Mouse (Mus musculus) adrenal gland, adult 2 months (tissue): ENCODE results near the gene Pgpep1. TPM values are rescaled to one million over a fixed set of nuclear protein-coding genes. Genes with fewer than 3 reads are reported as not detected.

Experiments
- polyA plus RNA-seq: library from polyadenylated mRNA; depleted of rRNA; stranded (reverse); fragments of >200 nt; gene quantifications from 2 replicates; pipeline ENCODE4 v1.2.3, GENCODE M21; 2012; rRNA removed
- total RNA-seq, 2 experiments: library from RNA; stranded (reverse); gene quantifications; 2 replicates each; pipeline ENCODE4 v1.2.3; 2021

Pgpep1 gene
- total and polyA plus RNA-seq, 3 experiments = 115 to 127 (median 117) TPM

Other genes with a start within 250 kb of the Pgpep1 start
- gene Crtc1, start 220.8 kb downstream of the Pgpep1 start, total RNA-seq = 10 to 100 TPM; 20.6 to 25.0 TPM
- 48.5 and 50.5 TPM in 2 replicates for gene Crtc1, start 220.8 kb downstream of the Pgpep1 start, polyA plus RNA-seq
- gene Klhl26, start 183.4 kb downstream of the Pgpep1 start, total RNA-seq = 10 to 100 TPM; 21.7 to 25.8 TPM
- gene Klhl26, start 183.4 kb downstream of the Pgpep1 start, polyA plus RNA-seq = 119 and 121 TPM in 2 replicates
- gene Tmem59l, start 173.0 kb downstream of the Pgpep1 start, total RNA-seq = 10 to 100 TPM; 16.8 to 24.3 TPM
- 42.9 and 55.8 TPM in 2 replicates for gene Tmem59l, start 173.0 kb downstream of the Pgpep1 start, polyA plus RNA-seq
- gene Crlf1, start 167.2 kb downstream of the Pgpep1 start, total RNA-seq = 1 to 10 TPM in 1 of 2 experiments, under 1 TPM in 1; 0.58 to 1.4 TPM
- gene Crlf1, start 167.2 kb downstream of the Pgpep1 start, polyA plus RNA-seq = 0.58 and 1.2 TPM in 2 replicates
- gene Rex1bd, start 153.6 kb downstream of the Pgpep1 start, total RNA-seq = 100 to 1,000 TPM; 148 to 164 TPM
- 327 and 373 TPM in 2 replicates for gene Rex1bd, start 153.6 kb downstream of the Pgpep1 start, polyA plus RNA-seq
- 1,000 to 10,000 TPM; 1,627 to 1,685 TPM for gene Uba52, start 149.6 kb downstream of the Pgpep1 start, total RNA-seq
- 619 and 1,322 TPM in 2 replicates for gene Uba52, start 149.6 kb downstream of the Pgpep1 start, polyA plus RNA-seq
- 100 to 1,000 TPM; 269 to 287 TPM for gene Fkbp8, start 132.7 kb downstream of the Pgpep1 start, total RNA-seq
- 602 and 610 TPM in 2 replicates for gene Fkbp8, start 132.7 kb downstream of the Pgpep1 start, polyA plus RNA-seq
- 10 to 100 TPM; 75.9 to 82.8 TPM for gene Kxd1, start 132.4 kb downstream of the Pgpep1 start, total RNA-seq
- 83.0 and 87.3 TPM in 2 replicates for gene Kxd1, start 132.4 kb downstream of the Pgpep1 start, polyA plus RNA-seq
- gene Ell, start 120.9 kb downstream of the Pgpep1 start, total RNA-seq = 10 to 100 TPM; 26.1 to 29.6 TPM
- gene Ell, start 120.9 kb downstream of the Pgpep1 start, polyA plus RNA-seq = 31.1 and 36.1 TPM in 2 replicates
- 100 to 1,000 TPM; 103 to 199 TPM for gene Isyna1, start 66.0 kb downstream of the Pgpep1 start, total RNA-seq
- gene Isyna1, start 66.0 kb downstream of the Pgpep1 start, polyA plus RNA-seq = 344 and 376 TPM in 2 replicates
- gene Ssbp4, start 51.5 kb downstream of the Pgpep1 start, total RNA-seq = 100 to 1,000 TPM in 1 of 2 experiments, 10 to 100 TPM in 1; 76.2 to 110 TPM
- 476 and 593 TPM in 2 replicates for gene Ssbp4, start 51.5 kb downstream of the Pgpep1 start, polyA plus RNA-seq
- gene Lrrc25, start 44.2 kb downstream of the Pgpep1 start, total RNA-seq = 1 to 10 TPM; 1.8 to 3.6 TPM
- 8.4 and 11.1 TPM in 2 replicates for gene Lrrc25, start 44.2 kb downstream of the Pgpep1 start, polyA plus RNA-seq
- 10 to 100 TPM in 1 of 2 experiments, 1 to 10 TPM in 1; 1.3 to 44.6 TPM for gene Gdf15, start 27.9 kb downstream of the Pgpep1 start, total RNA-seq
- 18.5 and 22.2 TPM in 2 replicates for gene Gdf15, start 27.9 kb downstream of the Pgpep1 start, polyA plus RNA-seq
- gene Lsm4, start 12.9 kb upstream of the Pgpep1 start, total RNA-seq = 10 to 100 TPM; 65.2 to 88.5 TPM
- gene Lsm4, start 12.9 kb upstream of the Pgpep1 start, polyA plus RNA-seq = 81.3 and 112 TPM in 2 replicates
- gene Jund, start 38.6 kb upstream of the Pgpep1 start, total RNA-seq = 100 to 1,000 TPM; 214 to 246 TPM
- gene Jund, start 38.6 kb upstream of the Pgpep1 start, polyA plus RNA-seq = 1,009 and 1,256 TPM in 2 replicates
- under 1 TPM in 1 of 2 experiments, not detected in 1; 0.12 TPM for gene Iqcn, start 43.1 kb upstream of the Pgpep1 start, total RNA-seq
- 0.25 and 0.28 TPM in 2 replicates for gene Iqcn, start 43.1 kb upstream of the Pgpep1 start, polyA plus RNA-seq
- gene Gm3336, start 58.2 kb upstream of the Pgpep1 start, total RNA-seq = under 1 TPM in 1 of 2 experiments, not detected in 1; 0.69 TPM
- 0.51 and 0.97 TPM in 2 replicates for gene Gm3336, start 58.2 kb upstream of the Pgpep1 start, polyA plus RNA-seq
- gene Pde4c, start 63.3 kb upstream of the Pgpep1 start, total RNA-seq = 1 to 10 TPM in 1 of 2 experiments, under 1 TPM in 1; 0.76 to 1.0 TPM
- 2.9 and 3.3 TPM in 2 replicates for gene Pde4c, start 63.3 kb upstream of the Pgpep1 start, polyA plus RNA-seq
- gene Rab3a, start 94.3 kb upstream of the Pgpep1 start, total RNA-seq = 10 to 100 TPM; 49.1 to 85.5 TPM
- 141 and 152 TPM in 2 replicates for gene Rab3a, start 94.3 kb upstream of the Pgpep1 start, polyA plus RNA-seq
- 100 to 1,000 TPM; 108 to 132 TPM for gene Mpv17l2, start 100.6 kb upstream of the Pgpep1 start, total RNA-seq
- gene Mpv17l2, start 100.6 kb upstream of the Pgpep1 start, polyA plus RNA-seq = 359 and 417 TPM in 2 replicates
- 10 to 100 TPM; 37.2 to 49.0 TPM for gene Pik3r2, start 116.3 kb upstream of the Pgpep1 start, total RNA-seq
- 296 and 305 TPM in 2 replicates for gene Pik3r2, start 116.3 kb upstream of the Pgpep1 start, polyA plus RNA-seq
- 10 to 100 TPM; 18.9 to 20.5 TPM for gene Mast3, start 144.7 kb upstream of the Pgpep1 start, total RNA-seq
- gene Mast3, start 144.7 kb upstream of the Pgpep1 start, polyA plus RNA-seq = 91.5 and 91.7 TPM in 2 replicates
- under 1 TPM in 1 of 2 experiments, not detected in 1; 0.10 TPM for gene Il12rb1, start 148.1 kb upstream of the Pgpep1 start, total RNA-seq
- 0.28 and 0.41 TPM in 2 replicates for gene Il12rb1, start 148.1 kb upstream of the Pgpep1 start, polyA plus RNA-seq
- 10 to 100 TPM in 1 of 2 experiments, 1 to 10 TPM in 1; 9.0 to 10.8 TPM for gene Arrdc2, start 179.3 kb upstream of the Pgpep1 start, total RNA-seq
- gene Arrdc2, start 179.3 kb upstream of the Pgpep1 start, polyA plus RNA-seq = 60.7 and 72.6 TPM in 2 replicates
- 1 to 10 TPM; 1.6 to 5.0 TPM for gene Kcnn1, start 202.9 kb upstream of the Pgpep1 start, total RNA-seq
- 10.0 and 12.9 TPM in 2 replicates for gene Kcnn1, start 202.9 kb upstream of the Pgpep1 start, polyA plus RNA-seq
- 10 to 100 TPM; 65.0 TPM for gene Ccdc124, start 213.5 kb upstream of the Pgpep1 start, total RNA-seq
- 52.5 and 58.3 TPM in 2 replicates for gene Ccdc124, start 213.5 kb upstream of the Pgpep1 start, polyA plus RNA-seq
- gene Slc5a5, start 232.4 kb upstream of the Pgpep1 start, total RNA-seq = under 1 TPM in 1 of 2 experiments, not detected in 1; 0.10 TPM
- gene Slc5a5, start 232.4 kb upstream of the Pgpep1 start, polyA plus RNA-seq = 0.12 and 0.26 TPM in 2 replicates
- 1,000 to 10,000 TPM; 1,392 to 1,465 TPM for gene Rpl18a, start 237.0 kb upstream of the Pgpep1 start, total RNA-seq
- gene Rpl18a, start 237.0 kb upstream of the Pgpep1 start, polyA plus RNA-seq = 4,067 and 4,322 TPM in 2 replicates
- gene Map1s, start 245.5 kb upstream of the Pgpep1 start, total RNA-seq = 10 to 100 TPM; 30.7 to 35.6 TPM
- gene Map1s, start 245.5 kb upstream of the Pgpep1 start, polyA plus RNA-seq = 100 and 105 TPM in 2 replicates